Mouse (Mus musculus): ENCODE measurements around the gene Rnf115. TPM values are rescaled to one million over a fixed set of nuclear protein-coding genes. Genes with fewer than 3 reads are reported as not detected.
A peak's percentile ranks its signal among the peaks of the same experiment; 100 is the strongest.

The Rnf115 gene
- polyA plus RNA-seq, 1 experiment from 2014 or later = 43.3 TPM

DNA sequence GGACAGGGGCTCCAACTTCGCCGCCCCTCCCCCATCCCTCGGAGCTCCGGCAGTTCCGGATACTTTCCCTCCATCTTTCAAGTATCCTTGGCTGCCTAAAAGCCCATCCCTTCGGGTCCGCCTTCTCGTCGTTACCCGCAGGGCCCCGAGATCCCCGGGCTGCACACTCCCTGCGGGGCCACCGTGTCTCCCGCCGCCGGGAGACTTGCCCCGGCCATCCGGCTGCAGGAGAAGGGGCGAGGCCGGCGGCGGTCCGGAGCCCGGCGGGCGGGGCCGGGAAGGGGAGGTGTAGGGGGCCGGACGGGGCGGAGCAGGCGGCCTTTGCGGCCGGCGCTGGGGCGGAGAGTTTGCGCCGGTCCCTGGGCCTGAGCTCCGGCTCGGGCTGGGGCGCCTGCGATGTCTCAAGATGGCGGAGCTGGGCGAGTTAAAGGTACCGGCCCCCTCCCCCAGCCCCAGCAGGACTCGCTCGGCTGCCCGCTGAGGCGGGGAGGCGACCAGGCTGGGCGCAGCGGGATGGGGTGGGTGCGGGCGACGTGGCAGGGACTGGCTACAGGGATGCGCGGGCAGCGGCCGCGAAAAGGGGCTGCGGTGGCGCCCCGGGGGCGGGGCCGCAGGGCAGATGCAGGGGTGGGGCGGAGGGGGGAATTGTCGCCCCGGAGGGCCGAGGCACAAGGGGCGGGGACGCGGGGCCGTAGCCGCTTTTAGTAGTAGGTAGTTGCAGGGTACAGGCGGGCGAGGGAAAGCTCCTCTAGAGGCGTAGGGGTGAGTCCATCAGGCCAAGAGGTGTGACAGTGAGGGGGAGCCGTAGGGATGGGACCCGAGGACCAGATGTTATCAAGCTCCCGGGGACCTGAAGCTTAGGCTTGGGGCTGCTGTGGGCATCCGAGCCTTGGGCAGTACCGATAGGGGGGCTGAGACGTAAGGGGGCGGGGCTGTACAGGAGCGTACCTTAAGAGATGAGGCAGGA lies 30.4 kb upstream of the Rnf115 start:
- no peaks in the 10 kb centered on the region for H3K9me3 ChIP-seq (ENCODE audit: low read length)
- 1% methylated on average over 71 of the region's 85 CpGs for WGBS
- DNase-seq (ENCODE audit: low spot score) (peak; percentile 97), ATAC-seq (peak; percentile 96)
- H3K4me1 ChIP-seq (ENCODE audit: insufficient read depth, low read depth, low read length) = peaks cover 4% of the 10 kb centered on the region; the same call in 1 of the 2 replicates
- peak overlapping the region; percentile 58 for H3K9ac ChIP-seq (replicated peaks; ENCODE audit: low read depth)
- H3K4me2 ChIP-seq (replicated peaks; ENCODE audit: low read depth, low read length) = peak overlapping the region; percentile 79
- peak overlapping the region; percentile 92 for H3K4me3 ChIP-seq (ENCODE audit: low read depth, low read length)
- TF ChIP-seq EP300 (IDR thresholded peaks at IDR 0.05) (no peak), CTCF (IDR thresholded peaks at IDR 0.05) (peak; percentile 15; the same call in 1 of the 2 replicates)
- H3K27ac ChIP-seq (ENCODE audit: low read length) = peak overlapping the region; percentile 85
- peaks cover 11% of the 10 kb centered on the region for H3K36me3 ChIP-seq (ENCODE audit: insufficient read depth, low read length)
- H3K27me3 ChIP-seq (replicated peaks; ENCODE audit: insufficient read depth, low read length) = no peaks in the 10 kb centered on the region

DNA sequence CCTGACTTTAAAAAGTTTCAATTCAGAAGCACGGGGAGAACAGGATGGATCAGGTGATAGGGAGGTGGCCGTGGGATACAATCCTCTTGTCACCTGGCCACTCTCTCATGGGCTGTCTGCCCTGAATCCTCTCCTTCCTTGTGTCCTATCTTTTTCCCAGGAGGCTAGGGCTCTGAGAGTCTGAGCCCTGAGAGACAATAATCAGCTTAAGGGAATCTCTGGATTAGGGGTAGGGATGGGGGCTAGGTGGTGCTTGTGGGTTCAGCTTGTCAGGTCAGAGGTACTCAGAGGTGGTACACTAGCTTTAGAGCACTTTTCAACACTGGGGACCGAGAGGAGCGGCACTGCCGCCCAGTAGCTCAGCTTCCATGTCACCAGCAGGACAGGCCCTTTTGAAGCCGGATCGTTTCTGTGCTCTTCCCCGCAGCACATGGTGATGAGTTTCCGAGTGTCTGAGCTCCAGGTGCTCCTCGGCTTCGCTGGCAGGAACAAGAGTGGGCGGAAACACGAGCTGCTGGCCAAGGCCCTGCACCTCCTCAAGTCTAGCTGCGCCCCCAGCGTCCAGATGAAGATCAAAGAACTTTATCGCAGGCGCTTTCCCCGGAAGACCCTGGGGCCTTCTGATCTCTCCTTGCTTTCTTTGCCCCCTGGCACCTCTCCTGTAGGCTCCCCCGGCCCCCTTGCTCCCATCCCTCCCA lies 28.3 kb upstream of the Rnf115 start:
- ATAC-seq = no peak
- DNase-seq (ENCODE audit: low spot score) = no peak
- Histone ChIP-seq H3K4me3 (ENCODE audit: low read depth, low read length) (no peak overlapping the region), H3K4me1 (ENCODE audit: insufficient read depth, low read depth, low read length) (peaks cover 4% of the 10 kb centered on the region; the same call in 1 of the 2 replicates), H3K9me3 (ENCODE audit: low read length) (no peaks in the 10 kb centered on the region), H3K9ac (replicated peaks; ENCODE audit: low read depth) (no peak overlapping the region), H3K36me3 (ENCODE audit: insufficient read depth, low read length) (peaks cover 11% of the 10 kb centered on the region), H3K27ac (ENCODE audit: low read length) (no peak overlapping the region), H3K4me2 (replicated peaks; ENCODE audit: low read depth, low read length) (no peak overlapping the region), H3K27me3 (replicated peaks; ENCODE audit: insufficient read depth, low read length) (no peaks in the 10 kb centered on the region)
- 56% methylated on average over 19 of the region's 19 CpGs for WGBS
- TF ChIP-seq CTCF (IDR thresholded peaks at IDR 0.05) (no peak), EP300 (IDR thresholded peaks at IDR 0.05) (no peak)

DNA sequence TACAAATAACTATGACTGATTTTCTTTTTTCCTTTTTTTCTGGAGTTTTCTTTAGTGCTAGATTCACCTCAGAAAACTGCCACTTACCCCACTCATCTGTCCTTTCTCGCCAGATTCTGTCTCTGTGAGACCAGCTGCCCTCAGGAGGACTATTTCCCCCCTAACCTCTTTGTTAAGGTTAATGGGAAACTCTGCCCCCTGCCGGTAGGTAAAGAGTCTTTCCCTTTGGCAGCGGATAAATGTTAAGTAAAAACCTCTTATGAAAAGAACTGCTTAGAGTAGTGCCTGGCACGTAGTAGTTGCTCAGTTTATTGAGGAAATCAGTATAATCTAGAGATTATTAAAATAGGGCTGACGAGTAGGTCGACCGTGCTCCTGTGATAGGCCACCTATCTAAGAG lies 27.1 kb upstream of the Rnf115 start:
- H3K27me3 ChIP-seq (replicated peaks; ENCODE audit: insufficient read depth, low read length) = no peaks in the 10 kb centered on the region
- peaks cover 4% of the 10 kb centered on the region; the same call in 1 of the 2 replicates for H3K4me1 ChIP-seq (ENCODE audit: insufficient read depth, low read depth, low read length)
- no peak overlapping the region for H3K4me3 ChIP-seq (ENCODE audit: low read depth, low read length)
- H3K27ac ChIP-seq (ENCODE audit: low read length) = no peak overlapping the region
- 51% methylated on average over 7 of the region's 7 CpGs for WGBS
- ATAC-seq = no peak
- TF ChIP-seq CTCF (IDR thresholded peaks at IDR 0.05) (peak; percentile 65), EP300 (IDR thresholded peaks at IDR 0.05) (no peak)
- peak; percentile 65 for DNase-seq (ENCODE audit: low spot score)
- H3K9me3 ChIP-seq (ENCODE audit: low read length) = no peaks in the 10 kb centered on the region
- H3K9ac ChIP-seq (replicated peaks; ENCODE audit: low read depth) = no peak overlapping the region
- H3K4me2 ChIP-seq (replicated peaks; ENCODE audit: low read depth, low read length) = no peak overlapping the region
- peaks cover 22% of the 10 kb centered on the region for H3K36me3 ChIP-seq (ENCODE audit: insufficient read depth, low read length)

DNA sequence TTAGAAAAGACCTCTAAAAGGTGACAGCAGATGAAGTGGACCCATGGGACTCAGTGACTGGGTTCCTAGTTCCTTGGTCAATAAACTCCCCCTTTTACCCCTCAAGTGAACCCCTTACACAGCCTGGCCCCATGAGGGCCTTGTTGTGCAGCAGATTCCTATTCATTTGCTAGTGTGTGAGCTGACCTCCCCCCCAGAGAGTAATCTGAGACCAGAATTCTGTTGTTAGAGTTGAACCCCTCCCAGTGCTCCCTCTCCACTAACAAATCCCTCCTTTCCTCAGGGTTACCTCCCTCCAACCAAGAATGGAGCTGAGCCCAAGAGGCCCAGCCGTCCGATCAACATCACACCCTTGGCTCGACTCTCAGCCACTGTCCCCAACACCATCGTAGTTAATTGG lies 26.5 kb upstream of the Rnf115 start:
- H3K4me1 ChIP-seq (ENCODE audit: insufficient read depth, low read depth, low read length) = peaks cover under 1% of the 10 kb centered on the region; the same call in 1 of the 2 replicates
- DNase-seq (ENCODE audit: low spot score) = no peak
- TF ChIP-seq CTCF (IDR thresholded peaks at IDR 0.05) = no peak
- TF ChIP-seq EP300 (IDR thresholded peaks at IDR 0.05) = no peak
- H3K4me3 ChIP-seq (ENCODE audit: low read depth, low read length) = no peak overlapping the region
- no peaks in the 10 kb centered on the region for H3K27me3 ChIP-seq (replicated peaks; ENCODE audit: insufficient read depth, low read length)
- no peak overlapping the region for H3K27ac ChIP-seq (ENCODE audit: low read length)
- H3K9me3 ChIP-seq (ENCODE audit: low read length) = no peaks in the 10 kb centered on the region
- no peak overlapping the region for H3K9ac ChIP-seq (replicated peaks; ENCODE audit: low read depth)
- no peak overlapping the region for H3K4me2 ChIP-seq (replicated peaks; ENCODE audit: low read depth, low read length)
- ATAC-seq = no peak
- H3K36me3 ChIP-seq (ENCODE audit: insufficient read depth, low read length) = peaks cover 23% of the 10 kb centered on the region
- WGBS = 87% methylated on average over 4 of the region's 4 CpGs

DNA sequence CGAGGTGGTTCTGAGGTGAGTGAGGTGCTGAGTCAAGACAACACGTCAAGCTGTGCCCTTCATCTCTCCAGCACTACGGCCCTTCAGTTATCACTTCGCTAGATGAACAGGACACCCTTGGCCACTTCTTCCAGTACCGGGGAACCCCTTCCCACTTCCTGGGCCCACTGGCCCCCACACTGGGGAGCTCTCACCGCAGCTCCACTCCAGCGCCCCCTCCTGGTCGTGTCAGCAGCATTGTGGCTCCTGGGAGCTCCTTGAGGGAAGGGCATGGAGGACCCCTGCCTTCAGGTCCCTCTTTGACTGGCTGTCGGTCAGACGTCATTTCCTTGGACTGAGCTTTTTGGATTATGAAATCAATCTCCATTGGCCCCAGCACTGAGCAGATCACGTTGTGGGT lies 22.7 kb upstream of the Rnf115 start:
- ATAC-seq (no peak), DNase-seq (ENCODE audit: low spot score) (no peak)
- Histone ChIP-seq H3K9ac (replicated peaks; ENCODE audit: low read depth) (no peak overlapping the region), H3K9me3 (ENCODE audit: low read length) (no peaks in the 10 kb centered on the region), H3K4me2 (replicated peaks; ENCODE audit: low read depth, low read length) (no peak overlapping the region), H3K27me3 (replicated peaks; ENCODE audit: insufficient read depth, low read length) (no peaks in the 10 kb centered on the region), H3K27ac (ENCODE audit: low read length) (no peak overlapping the region), H3K36me3 (ENCODE audit: insufficient read depth, low read length) (peaks cover 23% of the 10 kb centered on the region), H3K4me3 (ENCODE audit: low read depth, low read length) (no peak overlapping the region), H3K4me1 (ENCODE audit: insufficient read depth, low read depth, low read length) (peaks cover 6% of the 10 kb centered on the region; the same call in 1 of the 2 replicates)
- TF ChIP-seq CTCF (IDR thresholded peaks at IDR 0.05) = peak; percentile 65
- TF ChIP-seq EP300 (IDR thresholded peaks at IDR 0.05) = no peak
- 66% methylated on average over 11 of the region's 11 CpGs for WGBS

DNA sequence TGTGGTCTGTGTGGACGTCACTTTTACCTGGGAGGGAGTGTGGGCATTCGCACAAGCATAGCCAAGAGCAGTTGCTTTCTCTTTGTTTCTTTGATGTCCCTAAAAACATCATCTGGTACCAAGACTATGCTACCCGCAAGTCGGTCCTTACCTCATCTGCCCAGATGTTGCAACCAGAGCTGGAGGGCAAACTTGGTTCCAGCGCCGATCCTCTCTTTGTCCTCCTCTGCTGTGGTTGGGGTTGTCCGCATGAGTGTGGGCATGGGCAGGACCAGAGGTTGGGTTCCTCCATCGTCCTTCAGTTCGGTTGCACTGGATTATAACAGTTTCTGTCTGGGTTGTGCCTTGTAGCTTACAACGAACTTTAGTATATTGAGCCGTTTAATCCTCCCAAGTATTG lies 21.2 kb upstream of the Rnf115 start:
- H3K4me2 ChIP-seq (replicated peaks; ENCODE audit: low read depth, low read length) = no peak overlapping the region
- H3K4me3 ChIP-seq (ENCODE audit: low read depth, low read length) = no peak overlapping the region
- DNase-seq (ENCODE audit: low spot score) (no peak), ATAC-seq (no peak)
- H3K36me3 ChIP-seq (ENCODE audit: insufficient read depth, low read length) = peaks cover 24% of the 10 kb centered on the region
- no peak overlapping the region for H3K27ac ChIP-seq (ENCODE audit: low read length)
- no peaks in the 10 kb centered on the region for H3K9me3 ChIP-seq (ENCODE audit: low read length)
- H3K27me3 ChIP-seq (replicated peaks; ENCODE audit: insufficient read depth, low read length) = no peaks in the 10 kb centered on the region
- 91% methylated on average over 11 of the region's 11 CpGs for WGBS
- TF ChIP-seq CTCF (IDR thresholded peaks at IDR 0.05) (no peak), EP300 (IDR thresholded peaks at IDR 0.05) (no peak)
- H3K4me1 ChIP-seq (ENCODE audit: insufficient read depth, low read depth, low read length) = peaks cover 6% of the 10 kb centered on the region; the same call in 1 of the 2 replicates
- no peak overlapping the region for H3K9ac ChIP-seq (replicated peaks; ENCODE audit: low read depth)
